Mouse (Mus musculus): ENCODE measurements at regions not wholly inside any gene's neighbourhood (a gene's known extent, or its start where the extent isn't known, plus 50 kb on each side); places are given as distances from the start of the nearest gene placed in this dataset.
A peak's percentile ranks its signal among the peaks of the same experiment; 100 is the strongest.
"Not testable (repeated sequence)": the region's sequence is repeated elsewhere in the genome, so short reads cannot be mapped to it uniquely, and the experiment has no call there.

DNA sequence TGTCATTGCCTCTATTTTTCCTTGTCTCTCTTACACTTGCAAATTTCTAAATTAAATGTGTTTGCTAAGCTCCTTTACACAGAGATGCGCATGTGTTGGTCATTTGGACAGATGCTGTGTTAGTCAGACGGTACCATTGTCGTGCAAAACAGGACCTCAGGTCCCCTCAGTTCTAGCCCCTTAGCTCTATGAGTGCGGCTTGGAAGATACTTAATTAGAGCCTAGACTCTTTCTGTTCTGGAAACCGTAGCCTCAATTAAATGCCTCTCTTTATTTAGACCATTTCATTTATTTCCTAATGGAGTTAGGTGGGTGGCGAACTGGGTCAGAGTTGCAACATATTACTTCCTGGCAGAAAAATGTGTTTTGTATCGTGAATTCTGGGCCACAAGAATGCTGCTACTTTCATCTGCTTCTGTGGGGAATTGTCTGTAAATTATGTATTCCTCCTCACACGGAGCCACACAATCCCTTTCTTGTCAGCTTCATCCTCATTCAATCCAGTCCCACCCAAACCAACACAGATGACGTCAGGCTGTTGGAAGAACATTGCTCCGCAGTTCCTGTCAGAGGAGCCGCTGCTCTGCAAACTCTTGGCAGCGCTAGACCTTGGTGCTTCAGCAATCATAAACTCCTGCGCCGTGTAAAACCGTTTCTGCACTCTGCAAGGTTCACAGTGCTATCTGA lies 345.4 kb upstream of the Nova1 start:
- DNase-seq (ENCODE audit: extremely low read depth, insufficient read length, low spot score) = no peak

DNA sequence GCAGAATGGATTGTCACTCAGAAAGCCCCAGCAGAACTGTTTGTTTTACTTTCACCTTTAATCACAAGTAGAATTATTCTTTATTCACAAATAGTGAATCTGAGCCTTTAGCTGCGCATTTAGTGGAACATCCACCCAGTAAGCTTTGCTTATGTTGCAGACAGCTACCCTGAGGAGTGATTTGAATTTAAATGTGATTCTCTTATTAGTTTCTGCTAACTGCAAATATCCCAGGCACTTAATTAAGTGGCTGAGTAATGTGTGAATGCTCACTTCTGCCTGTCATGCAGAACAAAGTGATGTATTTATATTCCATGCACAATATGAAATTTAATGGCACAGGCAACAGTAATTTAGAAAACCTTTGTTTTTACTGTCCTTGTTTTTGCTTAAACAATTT lies 344.4 kb upstream of the Nova1 start:
- no peak for DNase-seq (ENCODE audit: extremely low read depth, insufficient read length, low spot score)

DNA sequence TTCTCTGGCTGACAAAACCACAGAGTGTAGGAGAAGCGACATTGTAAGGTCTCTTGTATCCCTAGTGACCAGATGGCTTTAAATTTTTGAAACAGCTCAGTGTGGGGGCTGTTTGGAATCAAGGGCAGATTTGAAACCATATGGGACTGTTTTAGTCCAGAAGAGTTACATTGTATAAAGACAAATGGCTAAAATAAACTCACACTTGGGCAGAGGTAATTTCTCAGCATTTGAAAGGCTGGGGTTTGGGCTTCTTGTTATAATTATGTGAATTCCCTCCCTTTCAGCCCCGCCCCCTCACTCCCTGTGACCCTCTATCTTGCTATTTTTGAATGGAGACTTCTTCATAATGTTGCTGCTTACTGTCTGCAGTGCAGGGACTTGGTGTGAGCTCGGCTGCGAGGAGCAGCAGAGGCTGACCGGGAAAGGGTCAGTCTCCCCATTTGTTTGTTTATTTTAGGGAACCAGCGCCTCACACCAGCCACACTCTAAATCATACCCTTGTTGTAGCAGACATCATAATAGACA lies 344.0 kb upstream of the Nova1 start:
- DNase-seq (ENCODE audit: extremely low read depth, insufficient read length, low spot score) = no peak

DNA sequence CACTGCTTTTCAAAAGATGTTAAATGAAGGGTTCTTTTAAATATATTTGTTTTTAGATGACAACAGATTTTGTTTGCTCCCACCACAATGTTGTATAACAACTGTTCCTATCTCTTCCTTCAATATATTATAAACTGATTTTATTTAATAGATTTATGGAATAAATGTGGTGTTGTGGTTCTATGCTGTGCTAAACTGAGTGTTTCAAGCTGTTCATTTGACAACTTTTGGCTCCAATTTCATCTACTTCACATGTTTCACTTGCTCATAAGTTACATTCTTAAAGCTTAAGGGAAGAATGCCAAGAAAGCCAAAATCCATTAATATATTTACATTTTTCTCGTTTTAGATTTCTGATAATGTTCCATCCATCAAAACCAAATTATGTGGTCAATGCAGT lies 341.9 kb upstream of the Nova1 start:
- no peak for DNase-seq (ENCODE audit: extremely low read depth, insufficient read length, low spot score)

DNA sequence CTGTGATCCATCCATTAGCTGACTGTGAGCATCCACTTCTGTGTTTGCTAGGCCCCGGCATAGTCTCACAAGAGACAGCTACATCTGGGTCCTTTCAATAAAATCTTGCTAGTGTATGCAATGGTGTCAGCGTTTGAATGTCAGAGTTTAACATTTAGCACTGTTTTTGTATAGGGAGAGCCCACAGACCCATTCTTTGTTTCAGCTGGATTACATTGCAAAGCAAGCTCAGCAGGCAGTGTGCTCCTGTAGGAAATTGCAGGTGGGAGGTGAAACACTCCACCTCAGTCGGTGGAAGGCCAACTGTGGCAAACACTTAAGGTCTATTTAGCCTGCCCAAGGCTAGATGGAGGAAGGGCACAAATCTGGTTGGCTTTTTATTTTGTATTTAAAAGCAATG lies 337.2 kb upstream of the Nova1 start:
- DNase-seq (ENCODE audit: extremely low read depth, insufficient read length, low spot score) = not testable (repeated sequence)

DNA sequence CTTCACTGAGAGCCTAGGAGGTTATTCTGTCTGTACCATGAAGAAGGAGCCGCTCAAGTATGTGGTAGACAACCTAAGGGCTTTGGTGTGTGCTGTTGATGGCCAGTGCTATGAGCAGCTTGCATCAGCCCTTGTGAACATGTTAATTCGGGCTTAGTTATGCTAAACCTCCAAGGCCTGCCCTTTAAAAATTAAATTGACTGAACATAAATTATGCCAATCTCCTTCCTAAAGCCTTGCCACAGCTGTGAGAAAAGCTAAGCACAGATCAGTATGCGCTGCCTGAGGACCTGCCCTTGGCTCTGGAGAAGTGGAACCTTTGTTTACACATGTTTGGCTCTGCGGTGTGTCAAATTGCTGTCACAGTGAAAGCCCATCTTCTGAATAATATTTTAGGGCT lies 321.9 kb upstream of the Nova1 start:
- no peak for DNase-seq (ENCODE audit: extremely low read depth, insufficient read length, low spot score)

DNA sequence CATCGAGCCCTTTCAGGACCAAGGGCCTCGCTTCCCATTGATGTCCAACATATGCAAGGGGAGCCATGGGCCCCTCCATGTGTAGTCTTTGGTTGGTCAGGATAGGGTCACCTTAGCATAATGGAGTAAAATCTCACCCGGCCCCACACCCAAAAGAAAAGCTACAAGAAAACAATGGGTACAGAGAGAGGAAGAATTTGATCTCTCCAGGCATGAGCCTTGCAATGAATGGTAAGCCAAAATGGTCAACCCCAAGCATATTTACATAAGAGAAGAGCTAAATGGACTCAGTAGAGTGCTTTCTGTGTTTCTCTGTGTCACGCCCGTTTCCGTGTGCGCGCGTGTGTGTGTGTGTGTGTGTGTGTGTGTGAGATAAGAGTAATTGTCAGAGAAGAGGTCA lies 311.1 kb upstream of the Nova1 start:
- no peak for DNase-seq (ENCODE audit: extremely low read depth, insufficient read length, low spot score)

DNA sequence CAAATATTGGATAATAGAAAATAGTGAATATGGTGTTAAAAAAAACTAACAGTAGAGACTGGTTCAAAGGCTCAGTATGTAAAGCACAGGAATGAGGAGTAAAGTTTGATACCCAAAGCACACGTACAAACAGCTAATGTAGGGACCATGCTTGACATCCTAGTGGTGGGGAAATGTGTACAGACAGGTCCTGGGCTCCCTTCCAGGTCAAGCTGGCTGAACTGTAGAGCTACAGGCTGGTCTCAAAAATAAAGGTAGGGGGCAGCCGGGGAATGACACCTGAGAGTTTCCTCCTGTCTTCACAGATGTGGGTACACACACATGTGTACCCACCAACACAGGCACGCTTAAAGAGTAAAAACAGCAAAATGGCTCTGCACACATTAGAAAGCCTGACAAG lies 309.9 kb upstream of the Nova1 start:
- DNase-seq (ENCODE audit: extremely low read depth, insufficient read length, low spot score) = no peak

DNA sequence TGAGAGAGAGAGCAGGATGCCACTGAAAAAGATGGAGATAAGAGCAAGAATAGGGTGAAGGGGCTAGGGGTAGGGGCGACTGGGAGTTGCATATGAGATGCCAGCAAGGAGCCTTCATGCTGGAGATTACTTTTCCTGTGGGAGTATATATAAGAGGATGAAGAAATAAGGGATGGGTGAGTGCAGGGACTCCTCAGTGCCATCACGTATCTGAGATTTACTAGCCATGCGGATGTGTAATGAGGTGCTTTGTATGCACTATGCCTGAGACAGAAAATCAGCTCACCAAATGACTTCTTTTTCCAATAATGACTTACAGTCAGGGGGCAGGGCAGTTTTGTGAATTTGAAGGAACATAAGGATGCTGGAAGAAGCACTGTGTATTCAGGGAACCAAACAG lies 302.7 kb upstream of the Nova1 start:
- no peak for DNase-seq (ENCODE audit: extremely low read depth, insufficient read length, low spot score)

DNA sequence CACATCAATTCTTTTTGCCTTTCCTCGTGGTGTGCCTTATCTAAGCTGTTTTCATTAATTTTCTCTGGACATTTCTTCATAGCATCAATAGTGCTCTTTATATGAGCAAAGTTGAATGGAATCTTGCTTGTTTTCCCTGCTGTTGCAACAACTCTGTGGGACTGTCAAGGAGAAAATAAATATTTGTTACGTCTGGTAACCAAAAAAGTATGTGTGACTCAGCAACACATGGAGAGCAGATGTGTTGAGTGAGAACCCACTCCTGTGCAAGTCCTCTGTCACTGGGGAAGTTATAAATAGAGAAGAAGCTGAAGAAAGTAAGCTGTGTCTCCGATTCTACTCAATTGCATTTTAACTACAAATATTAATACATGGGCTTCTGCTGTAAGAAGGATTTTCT lies 298.8 kb upstream of the Nova1 start:
- peak; percentile 61 for DNase-seq (ENCODE audit: extremely low read depth, insufficient read length, low spot score)

DNA sequence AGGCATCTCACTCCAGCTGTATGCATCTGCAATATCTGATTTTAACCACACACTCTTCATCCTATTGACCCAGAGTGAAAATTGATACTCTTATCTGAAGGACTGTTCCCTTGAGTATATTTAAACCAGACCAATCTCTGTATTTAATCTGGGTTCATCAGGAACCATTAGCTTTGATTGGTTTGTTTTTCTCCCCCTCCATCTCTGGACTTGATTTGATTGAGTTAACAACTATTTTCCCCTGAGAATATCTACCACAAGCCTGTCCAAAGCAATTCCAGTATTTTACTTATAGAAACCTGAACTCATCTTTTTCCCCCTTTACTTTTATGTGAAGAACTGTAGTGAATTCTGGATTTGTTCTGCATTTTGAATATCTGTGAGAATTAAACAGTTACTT lies 270.5 kb upstream of the Nova1 start:
- DNase-seq (ENCODE audit: extremely low read depth, insufficient read length, low spot score) = no peak

DNA sequence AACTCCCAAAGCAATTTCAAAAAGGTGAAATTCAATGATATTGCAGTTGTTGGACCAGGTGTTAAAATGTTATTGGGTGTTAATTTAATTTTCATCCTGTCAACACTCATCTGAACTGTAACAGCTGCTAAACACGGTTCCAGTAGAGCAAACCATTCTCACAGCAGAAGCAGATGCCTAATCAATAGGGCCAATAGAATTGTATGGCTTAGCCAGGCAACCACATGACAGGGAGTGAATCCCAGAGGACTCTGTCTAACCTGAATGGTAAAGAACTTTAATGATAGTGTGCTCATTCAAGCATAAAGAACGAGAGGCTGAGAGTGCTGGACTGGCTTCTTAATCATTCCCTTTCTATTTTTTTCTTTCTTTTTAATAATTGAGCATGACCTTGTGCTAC lies 256.2 kb upstream of the Nova1 start:
- no peak for DNase-seq (ENCODE audit: extremely low read depth, insufficient read length, low spot score)

DNA sequence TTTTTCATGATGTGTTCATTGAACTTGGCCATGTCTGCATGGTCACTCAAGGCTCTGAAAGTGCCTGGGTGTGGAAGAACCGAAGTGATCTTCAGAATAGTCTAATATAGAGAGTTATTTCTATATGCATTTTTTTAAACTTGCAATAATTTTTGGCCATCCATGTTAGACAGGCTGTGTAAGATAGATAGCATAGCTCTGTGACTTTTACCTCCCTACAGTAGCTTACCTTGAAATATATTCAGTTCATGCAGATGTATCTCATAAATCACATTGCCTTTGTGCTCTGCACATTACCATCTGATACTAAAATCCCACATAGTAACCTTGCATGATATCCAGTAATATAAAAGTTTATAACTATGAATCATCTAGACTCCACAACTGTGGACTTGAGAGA lies 233.7 kb upstream of the Nova1 start:
- DNase-seq (ENCODE audit: extremely low read depth, insufficient read length, low spot score) = no peak

DNA sequence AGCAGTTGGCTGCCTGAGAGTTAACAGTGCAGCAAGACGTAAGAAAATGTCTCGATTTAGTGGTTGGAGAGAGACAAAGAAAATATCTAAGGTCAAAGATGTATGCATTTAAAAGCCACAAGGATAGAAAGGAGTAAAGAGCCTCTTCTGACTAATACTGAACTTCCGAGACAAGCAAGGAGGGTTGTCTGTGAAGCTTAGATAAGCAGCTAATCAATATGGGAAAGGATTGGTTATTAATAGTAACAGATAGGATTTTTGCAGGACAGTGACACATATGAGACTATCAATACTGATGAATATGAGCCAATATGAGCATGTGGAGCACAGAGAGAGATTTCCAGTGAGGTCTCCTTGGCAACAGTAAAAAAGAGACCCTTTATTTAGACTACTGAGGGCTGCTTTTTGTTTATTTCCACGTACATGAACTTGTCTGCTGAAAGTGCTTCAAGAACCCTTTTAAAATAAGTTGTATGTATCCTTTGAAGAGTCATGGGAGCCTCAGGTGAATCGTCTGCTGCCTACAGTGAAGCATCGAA lies 202.2 kb upstream of the Nova1 start:
- DNase-seq (ENCODE audit: extremely low read depth, insufficient read length, low spot score) = no peak

DNA sequence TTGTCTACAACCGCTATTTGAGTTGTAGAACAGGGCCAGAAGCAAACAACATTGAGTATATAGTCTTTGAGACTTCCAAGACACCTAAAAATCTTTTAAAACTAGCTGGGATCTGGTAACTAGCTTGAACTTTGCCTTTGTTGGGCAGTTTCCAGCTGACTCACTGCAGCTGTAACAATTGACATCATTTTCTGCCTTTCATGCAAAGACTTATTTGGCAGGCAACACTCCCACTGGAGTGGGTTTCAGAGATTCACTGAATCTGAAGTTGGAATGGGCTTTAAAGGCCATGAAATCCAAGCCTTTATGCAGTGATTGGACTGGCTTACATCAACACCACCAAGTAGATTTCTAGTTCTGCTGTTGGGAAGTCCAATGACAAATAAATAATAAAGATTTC lies 173.6 kb upstream of the Nova1 start:
- DNase-seq (ENCODE audit: extremely low read depth, insufficient read length, low spot score) = no peak

DNA sequence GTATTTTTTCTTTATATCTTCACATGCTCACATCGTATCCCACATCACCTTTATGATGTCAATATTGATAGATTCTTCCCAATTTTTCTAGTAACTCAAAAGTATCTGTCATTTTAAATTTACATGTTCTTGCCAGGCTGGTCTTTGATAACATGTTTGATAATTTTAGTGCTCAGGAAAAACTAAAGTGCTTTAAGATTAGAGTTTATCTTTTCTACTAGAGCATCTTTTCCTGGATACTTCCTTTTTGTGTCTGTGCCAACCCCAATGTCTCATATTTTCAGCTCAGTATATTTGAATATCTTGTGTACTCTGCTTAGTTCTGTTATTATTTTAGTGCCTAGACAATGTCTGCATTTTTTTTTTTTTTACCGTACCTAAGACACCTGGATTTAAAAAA lies 170.2 kb upstream of the Nova1 start:
- no peak for DNase-seq (ENCODE audit: extremely low read depth, insufficient read length, low spot score)

DNA sequence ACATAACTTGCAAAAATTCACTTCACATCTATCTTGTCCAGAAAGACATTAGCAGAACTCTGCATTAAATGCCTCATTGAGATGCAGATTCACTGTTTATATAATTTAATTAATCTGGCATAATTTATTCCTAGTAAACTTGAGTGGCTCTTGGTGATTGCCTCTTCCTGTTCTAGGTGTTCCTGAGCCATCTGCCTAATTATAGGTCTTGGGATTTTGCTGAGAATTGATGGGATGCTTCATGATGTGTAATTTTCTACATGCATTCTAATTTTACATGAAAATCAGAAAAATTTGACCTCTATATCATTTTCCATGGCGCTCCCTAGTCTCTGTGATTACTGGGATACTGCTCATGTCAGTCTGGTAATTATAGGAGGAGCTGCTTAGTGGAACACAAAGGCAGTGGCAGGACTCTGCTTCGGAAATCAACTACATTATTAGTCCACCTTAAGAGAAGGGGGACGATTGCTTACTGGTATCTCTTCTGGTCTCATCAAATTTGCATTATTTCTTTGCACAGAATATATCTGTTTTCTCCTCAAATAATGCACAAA lies 131.6 kb upstream of the Nova1 start:
- no peak for DNase-seq (ENCODE audit: extremely low read depth, insufficient read length, low spot score)

DNA sequence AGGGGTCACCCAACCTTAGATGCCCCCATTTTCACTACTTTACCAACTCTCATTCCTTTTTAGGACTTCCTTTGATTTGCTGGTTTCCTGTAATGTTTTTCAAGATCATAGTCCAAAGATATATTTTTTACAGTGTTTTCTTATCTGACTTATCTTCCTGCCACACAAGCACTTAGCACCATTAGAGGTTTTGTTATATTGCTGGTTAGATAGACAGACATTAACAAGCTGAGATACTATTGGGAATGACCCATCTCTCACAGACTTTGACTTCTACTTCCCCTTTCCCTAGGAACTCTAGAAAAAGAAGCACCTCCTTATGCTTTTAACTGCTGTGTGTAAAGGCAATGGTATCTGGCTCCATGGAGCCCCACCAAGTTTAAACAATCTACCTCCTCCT lies 127.0 kb upstream of the Nova1 start:
- DNase-seq (ENCODE audit: extremely low read depth, insufficient read length, low spot score) = no peak

DNA sequence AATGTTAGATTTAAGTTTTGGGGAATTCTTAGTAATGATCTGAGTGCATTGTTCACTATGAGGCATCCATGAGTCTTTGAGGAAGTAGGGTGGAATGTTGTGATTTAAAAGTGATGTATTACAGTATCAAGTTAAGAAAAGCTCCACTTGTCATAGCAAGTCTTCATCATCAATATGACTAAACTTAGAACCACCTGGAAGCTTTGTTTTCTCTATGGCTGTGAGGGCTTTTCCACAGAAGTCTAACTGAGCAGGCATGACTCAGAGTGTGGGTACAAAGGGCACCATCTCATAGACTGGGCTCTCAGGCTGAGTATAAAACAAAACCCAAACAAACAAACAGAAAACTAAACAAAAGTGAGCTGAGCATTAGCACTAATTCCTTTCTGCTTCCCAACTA lies 112.4 kb upstream of the Nova1 start:
- no peak for DNase-seq (ENCODE audit: extremely low read depth, insufficient read length, low spot score)

DNA sequence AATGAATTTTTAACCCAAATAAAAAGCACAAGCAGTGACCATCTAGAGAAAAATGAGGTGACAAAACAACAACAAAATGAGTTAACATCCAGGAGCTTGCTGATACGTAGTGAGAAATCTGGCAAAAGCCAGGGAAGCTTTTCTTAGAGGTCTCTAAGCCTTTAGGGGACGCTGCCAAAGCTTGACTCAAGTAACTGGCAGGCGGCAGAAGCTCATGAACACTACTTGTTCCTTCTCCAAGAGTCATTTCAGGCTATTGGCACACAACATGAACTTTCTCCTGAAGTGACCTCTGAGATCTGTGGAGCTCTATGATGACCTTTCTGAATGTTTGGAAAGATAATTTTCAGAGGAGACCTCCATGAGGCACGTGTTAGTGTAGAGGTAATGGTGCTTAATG lies 98.6 kb upstream of the Nova1 start:
- no peak for DNase-seq (ENCODE audit: extremely low read depth, insufficient read length, low spot score)

DNA sequence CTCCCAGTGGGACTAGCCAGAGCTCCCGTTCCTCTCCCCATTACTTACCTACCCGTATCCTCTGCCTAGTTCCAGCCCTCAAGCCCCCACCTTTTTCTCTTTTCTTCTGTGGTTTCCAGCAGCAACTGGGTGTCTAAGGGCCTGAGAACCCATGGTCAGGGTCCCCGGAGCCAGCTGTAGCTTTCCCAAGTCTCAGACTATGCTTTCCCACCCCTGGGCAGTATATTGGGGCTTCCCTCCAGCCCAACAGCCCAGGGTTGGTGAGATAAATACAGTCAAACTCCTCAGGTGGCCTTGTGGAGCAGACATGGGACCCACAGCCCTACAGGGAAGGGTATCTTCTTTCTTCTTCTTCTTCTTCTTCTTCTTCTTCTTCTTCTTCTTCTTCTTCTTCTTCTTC lies 59.4 kb upstream of the Nova1 start:
- no peak for DNase-seq (ENCODE audit: extremely low read depth, insufficient read length, low spot score)

DNA sequence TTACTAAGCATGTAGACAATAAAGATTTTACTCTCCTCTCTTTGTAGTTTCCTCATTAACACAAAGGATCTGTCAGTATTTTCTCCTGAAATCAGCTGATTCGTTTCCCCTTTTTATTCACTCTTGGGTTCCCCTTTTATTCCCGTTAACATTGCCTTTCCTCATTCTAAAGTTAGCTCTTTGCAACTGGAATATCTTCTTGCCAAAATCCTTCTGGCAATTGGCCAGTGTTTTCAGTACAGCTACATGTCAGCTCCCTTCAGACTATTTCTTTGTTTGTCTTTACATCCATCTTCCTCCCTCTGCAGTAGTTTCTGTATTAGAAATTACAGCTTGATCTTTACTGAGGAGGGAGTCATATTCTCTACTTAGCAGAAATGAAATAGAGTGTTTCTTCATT lies 51.4 kb upstream of the Nova1 start:
- no peak for DNase-seq (ENCODE audit: extremely low read depth, insufficient read length, low spot score)

All from 3134 (cell line).